Mouse (Mus musculus) bone marrow, adult 2 months (tissue): ENCODE data around the gene Zdhhc17.

Experiments
- CTCF ChIP-seq: fragments of 200-500 bp; IDR thresholded peaks from 2 replicates; pipeline ENCODE4 v1.5.1; 2011; ENCODE audit warnings: low read length, control low read depth; ENCODE audit not compliant: control insufficient read depth, insufficient read depth
- POLR2A ChIP-seq: fragments of 200-500 bp; IDR thresholded peaks from 2 replicates; pipeline ENCODE4 v1.6.1; 2011; ENCODE audit warnings: low read depth, mild to moderate bottlenecking, control low read depth, low read length, borderline replicate concordance; ENCODE audit not compliant: control insufficient read depth

GRCm38 (mm10) chr10:111047895-111048294 lies 38.0 kb upstream of the Zdhhc17 start:
- no peak for TF ChIP-seq POLR2A
- no peak for TF ChIP-seq CTCF
